Mouse (Mus musculus): ENCODE data around the gene Arhgef25.

GRCm38 (mm10) chr10:127218339-127218738 lies 28.5 kb upstream of the Arhgef25 start:
- TF ChIP-seq CTCF (IDR thresholded peaks at IDR 0.05; ENCODE audit: low read depth), result no peak
- TF ChIP-seq EP300 (IDR thresholded peaks at IDR 0.05; ENCODE audit: low read depth), result no peak
